Mouse (Mus musculus) adrenal gland (tissue): ENCODE results near the gene Lims1.

Source experiments
- intact Hi-C: fragments of 180-260 bp; cut with DNase I; formaldehyde crosslinking; loops from one replicate; pipeline ENCODE4 v1.15.1; 2025

Lims1 gene

DNA sequence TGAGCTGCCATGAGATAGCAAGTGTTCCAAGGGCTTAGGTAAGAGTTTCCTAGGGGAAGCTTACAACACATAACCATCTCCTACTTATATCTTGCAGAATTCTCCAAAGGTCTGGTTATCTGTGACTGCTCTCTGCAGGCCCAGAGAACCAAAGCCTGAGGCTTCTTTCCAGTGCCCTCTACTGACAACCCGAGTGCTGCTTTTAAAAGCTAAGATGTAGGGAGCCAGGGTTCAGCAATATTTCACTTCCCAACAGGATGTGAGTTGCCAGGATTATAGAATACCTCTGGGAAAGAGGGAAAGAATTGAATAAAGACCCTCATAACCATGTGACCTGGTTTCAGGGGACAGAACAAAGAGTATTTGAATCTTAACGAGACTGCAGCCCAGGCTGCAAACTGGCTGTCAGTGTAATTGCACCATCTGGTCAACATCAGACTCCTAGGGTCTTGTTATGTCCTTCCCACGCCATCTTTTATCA, 59.4 kb downstream of the Lims1 start:
- intact Hi-C loops, result no loop called here

DNA sequence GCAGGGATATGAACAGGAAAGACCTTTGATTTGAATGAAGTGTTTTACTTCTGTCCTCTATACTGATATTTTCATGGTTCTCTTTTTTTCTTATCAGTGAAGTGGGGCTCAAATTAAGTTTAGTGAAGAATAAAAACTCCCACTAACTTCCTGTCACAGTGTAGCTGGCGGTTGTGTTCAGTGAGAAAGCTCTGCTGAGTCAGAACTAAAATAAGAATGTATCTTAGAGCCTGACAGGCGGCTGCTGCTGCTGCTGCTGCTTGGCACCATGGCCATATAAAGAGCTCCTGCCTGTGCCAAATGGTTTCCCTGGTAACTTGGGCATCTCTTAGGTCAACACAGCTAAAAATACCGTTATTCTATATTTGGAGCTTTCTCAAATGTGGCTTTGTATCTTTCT, 60.0 kb downstream of the Lims1 start:
- intact Hi-C loops, result no loop called here

DNA sequence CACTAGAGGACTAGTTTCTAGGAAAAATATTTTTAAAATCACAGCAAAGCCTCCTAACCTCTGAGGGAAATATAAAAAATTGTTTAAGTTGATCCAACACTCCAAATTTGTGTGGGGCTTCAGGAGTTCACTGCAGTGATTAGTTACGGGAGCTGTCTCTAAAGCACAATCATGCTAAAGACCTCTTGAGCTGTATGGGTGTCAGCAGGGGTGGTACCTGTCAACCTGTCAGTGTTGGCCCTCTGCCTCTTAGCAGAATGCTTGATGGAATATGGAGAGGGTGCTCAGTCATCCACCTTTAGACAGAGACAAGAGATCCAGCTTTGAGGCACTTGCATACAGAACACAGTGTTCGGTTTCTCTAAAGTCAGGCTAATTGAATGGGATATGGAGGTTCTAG, 60.5 kb downstream of the Lims1 start:
- intact Hi-C loops, result no loop called here

DNA sequence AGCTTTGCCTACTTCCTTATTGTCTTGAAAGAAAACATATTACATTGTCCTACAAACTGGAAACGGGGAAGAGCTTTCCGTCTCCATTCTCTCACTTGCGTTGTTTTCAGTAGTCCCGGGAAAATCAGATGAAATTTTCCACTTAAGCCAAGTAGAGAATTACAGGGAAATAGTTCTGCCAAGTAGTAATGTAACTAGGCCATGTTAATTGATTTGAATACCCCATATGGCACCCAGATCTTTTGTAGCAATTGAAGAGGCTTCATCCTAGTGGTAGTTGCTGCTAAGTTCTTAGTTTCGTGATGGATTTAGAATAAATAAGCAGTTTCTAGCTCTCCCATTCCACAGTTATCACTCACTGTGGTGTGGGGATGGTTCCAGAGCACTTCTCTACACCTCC, 62.4 kb downstream of the Lims1 start:
- intact Hi-C loops, result no loop called here

DNA sequence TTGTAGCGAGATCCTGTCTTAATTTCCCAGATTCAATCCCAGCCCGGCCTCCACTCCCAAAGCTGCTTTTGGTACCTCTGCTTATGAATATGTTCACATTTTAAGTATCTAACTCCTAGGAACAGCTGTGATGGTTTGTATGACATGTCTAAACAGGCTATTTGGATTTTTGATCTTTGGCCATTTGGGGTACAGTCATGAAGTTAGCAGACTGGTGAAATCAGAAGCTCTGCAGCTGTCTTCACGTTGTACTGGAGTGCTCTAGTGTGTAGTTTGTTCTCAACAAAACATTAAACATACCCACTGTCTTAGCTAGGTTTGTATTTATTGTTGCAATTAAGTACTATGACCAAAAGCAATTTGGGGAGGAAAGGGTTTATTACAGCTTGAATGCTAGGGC, 63.7 kb downstream of the Lims1 start:
- intact Hi-C loops, result no loop called here

DNA sequence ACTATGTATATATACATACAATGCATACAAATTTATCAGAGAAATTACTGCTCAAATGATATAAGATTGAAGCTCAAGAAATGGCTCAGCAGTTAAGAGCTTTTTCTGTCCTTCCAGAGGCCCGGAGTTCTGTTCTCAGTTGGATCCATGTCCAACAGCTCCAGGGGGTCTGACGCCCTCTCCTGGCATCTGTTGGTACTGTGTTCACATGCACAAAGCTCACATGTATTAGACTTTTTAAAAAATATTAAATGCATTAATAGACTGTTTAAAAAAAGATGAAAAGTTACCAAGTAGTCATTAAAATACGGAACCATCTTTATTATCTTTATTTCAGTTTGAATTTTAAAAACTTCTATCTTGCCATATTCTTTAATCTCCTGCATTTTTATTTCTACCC, 65.4 kb downstream of the Lims1 start:
- intact Hi-C loops, result no loop called here

DNA sequence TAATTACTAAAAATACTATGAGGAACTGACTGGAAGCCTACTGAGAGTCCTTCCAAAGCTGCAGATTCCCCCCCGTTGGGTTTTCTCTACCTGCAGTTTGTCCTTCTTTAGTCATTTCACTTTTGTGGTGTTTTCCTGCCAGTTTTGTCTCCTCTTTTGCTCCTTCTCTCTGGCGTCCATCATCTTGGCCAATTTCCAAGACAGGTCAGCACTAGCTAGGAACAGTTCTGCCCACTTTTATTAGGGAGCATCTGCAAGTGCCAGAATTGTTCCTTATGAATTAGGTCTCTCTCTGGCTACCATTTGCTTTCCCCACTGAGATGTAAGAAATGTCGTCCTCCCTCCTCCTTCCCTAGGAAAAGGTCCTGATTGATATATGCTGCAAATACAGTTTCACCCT, 65.9 kb downstream of the Lims1 start:
- intact Hi-C loops, result no loop called here

DNA sequence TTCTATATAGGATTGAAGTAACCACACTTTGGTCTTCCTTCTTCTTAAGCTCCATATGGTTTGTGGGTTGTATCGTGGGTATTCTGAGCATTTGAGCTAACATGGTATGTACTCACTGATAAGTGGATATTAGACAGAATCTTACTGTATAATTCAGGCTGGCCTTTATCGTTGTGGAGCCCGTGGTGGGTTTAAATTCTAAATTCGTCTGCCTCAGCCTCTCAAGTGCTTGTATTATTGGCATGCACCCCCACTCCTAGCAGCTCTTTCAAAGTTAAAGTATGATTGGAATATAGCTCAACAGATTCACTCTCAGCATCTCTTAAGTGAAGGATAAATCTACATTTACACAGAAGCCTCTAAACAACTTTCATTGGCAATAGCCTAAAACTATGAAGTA, 69.2 kb downstream of the Lims1 start:
- intact Hi-C loops, result no loop called here

DNA sequence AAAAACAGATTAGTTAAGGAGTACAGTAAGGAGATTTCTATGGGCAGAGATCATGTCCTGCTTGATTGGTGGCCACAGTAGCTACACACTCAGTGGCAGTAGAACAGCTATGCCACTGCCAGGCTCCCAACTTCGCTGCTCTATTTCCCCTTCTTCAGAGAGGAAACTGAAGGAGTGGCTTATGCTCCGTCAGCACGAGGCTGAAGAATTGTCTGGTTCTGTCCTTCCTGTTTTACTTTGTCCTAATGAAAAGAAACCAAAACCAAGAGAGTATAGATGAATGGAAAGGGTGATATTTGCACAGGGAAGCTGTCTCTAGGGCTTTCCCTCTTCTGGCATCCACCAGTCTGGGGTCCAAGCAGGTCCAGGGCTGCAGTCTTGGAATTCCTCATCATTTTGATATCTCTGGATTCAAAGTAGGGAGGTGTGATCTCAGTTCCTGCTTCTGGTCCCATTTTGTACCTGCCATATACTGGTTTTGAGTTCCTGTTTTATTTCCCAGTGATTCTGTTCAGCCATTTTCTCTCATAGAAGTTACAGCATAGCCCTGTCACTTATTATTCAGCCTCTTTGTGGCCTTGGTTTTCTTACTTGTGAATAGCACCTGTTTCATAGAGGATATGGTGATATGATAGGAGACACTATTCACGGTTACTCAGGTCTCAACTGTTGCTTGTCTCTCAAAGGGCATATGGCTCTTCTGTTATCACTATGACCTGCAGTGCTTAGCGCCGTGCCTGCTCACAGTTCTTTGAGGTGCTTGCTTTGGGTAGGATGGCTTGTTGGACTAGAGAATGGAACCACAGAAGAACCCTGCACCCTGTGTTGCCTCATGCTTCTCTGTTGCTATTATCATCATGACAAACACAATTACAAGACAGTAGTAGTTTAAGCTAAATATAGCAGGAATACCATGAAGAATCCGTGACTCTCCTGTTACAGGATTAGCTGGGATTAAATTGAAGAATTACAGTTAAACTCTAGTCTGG, 70.1 kb downstream of the Lims1 start:
- intact Hi-C loops, result no loop called here

DNA sequence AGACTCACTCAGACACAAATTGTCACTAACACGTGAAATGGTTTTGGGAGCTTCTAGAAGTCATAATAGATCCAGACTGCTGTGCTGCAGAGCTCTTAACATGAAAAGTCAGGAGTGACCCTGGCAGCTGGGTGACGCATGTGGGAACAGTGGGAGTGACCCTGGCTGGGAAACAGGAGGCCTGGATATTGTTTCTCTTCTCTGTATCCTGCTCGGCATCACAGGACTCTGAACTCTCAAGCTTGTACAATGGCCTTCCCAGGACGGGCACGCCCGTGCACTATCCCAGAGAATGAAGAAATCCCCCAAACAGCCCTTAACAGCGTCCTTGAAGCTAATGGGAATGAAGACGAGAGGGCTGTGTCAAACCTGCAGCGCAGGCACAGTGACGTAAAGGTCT, 70.9 kb downstream of the Lims1 start:
- intact Hi-C loops, result no loop called here

DNA sequence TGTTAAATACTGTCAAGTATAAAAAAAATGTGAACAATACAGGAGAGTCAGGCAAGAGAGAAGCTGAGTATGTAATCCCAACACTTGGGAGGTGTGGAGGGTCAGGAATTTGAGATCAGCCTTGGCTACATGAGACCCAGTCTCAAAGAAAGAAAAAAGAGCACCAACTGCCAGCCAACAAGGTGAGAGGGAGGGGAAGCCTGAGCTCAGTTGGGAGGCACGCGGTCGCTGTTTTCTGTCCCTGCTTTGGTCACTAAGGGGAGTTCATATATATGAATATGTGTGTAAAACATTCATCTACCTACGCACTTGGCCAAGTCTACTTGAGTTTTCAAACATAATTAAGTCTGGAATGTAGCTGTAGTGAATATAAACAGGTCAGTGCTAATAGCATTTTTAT, 72.0 kb downstream of the Lims1 start:
- intact Hi-C loops, result no loop called here

DNA sequence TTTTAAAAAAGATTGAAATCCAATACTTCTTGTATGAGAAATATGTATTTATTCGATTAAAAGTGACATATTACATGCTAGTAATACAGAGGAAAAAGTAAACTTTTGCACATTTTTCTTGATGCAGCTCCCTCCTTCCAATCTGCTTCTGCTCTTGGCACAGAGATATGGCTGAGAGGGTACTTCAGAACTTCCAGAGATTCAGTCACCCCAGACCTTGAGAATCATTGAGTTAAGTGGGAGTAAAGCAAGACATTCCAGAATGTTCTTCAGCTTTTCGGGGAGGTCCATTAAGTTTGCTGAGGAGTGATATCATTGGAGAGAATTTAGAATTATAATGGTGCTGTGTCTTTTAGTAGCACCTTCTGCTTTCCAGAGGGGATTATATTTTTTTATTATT, 72.5 kb downstream of the Lims1 start:
- intact Hi-C loops, result no loop called here

DNA sequence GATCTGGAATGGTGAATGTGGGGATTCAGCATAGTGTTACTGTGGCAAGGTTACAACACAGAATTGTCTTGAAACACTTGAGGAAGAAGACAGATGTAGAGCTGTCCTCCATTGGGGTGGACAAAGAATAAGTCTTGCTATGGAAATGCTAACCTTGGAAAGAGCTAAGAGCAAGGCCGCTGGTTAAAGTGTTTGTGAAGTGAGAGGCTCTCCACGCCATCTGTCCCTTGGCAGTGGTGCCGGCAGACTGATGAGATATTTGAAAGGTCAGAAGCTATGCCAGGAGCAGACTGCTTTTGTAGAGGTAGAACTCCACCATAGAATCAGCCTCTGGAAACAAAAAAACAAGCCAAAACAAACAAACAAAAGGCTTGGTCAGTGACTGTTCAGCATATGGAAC, 73.3 kb downstream of the Lims1 start:
- intact Hi-C loops, result no loop called here

DNA sequence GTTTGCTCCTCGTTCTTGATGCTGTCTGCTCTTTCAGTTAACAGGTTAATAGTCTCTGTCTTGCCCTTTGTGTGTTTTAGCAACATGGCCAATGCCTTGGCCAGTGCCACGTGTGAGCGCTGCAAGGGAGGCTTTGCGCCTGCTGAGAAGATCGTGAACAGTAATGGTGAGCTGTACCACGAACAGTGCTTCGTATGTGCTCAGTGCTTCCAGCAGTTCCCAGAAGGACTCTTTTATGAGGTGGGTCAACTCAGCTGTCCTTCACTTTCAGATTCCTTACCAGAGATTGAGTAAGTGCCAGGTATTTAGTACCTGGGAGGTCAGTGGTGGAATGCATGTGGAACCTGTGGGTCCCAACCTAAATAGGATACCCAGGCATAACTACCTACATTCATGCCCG, 75.7 kb downstream of the Lims1 start:
- intact Hi-C loops, result no loop called here

DNA sequence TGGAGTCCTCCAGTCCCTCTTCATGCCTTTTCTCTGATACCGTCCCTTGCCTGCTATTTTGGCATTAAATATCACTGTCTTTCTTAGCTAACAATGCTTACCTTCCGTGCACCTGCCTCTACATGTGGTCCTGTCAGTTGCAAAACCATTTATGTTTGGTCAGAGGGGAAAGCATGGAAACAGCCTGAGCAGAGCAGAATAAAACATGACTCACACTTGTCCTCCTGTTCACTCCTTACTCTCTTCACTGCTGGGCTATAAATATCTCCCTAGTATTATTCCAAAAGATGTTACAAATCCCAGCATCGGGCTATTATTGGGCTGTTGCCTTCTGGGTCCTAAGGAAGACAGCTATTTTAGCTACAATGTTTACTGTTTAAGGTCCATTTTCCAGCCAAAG, 78.6 kb downstream of the Lims1 start:
- intact Hi-C loops, result no loop called here

DNA sequence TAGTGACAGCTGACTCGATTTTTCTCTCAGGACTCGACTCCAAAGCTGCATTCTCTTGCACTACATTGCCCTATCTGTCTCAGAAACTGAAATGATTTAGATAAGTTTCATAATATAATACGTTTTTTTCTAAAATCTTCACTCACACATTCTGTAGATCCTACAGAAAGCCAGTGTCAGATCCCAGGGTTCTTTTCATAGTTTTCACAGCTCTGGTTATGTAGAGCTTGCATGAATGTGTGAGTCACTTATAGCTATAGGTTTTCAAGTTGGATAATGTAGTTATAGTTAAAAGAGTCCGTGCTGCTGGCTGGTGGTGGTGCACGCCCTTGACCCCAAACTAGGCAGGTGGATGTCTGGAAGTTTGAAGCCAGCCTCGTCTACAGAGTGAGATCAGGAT, 81.4 kb downstream of the Lims1 start:
- intact Hi-C loops, result no loop called here

DNA sequence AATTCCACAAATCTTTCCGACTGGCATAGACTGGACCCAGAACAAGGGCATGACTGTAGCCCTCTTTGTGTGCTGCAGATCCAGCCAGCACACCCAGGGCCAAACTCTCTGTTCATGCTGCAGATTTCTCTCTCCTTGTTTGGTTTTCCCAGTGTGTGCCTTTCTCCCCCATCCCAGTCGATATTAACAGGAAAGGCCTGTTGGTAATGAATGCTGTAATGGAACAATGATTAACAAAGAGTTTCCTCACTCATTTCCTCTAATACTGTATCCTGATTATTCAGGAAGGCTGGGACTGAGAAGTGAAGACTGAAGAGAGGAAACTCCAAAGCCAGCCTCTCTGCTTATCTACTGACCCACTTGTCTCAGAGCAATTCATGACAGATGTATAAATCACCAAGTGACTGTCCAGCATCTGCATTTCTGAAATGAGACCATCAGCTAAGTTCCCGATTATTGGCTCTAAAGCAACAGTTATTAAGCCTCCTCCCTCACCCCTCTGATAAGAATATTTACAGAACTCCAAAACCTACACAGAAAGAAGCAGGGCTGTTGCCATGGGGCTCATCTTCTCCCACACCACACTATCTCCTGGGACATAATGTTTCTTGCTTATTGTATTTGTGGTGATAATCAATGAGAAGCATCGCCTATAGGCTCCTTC, 82.2 kb downstream of the Lims1 start:
- intact Hi-C loops, result no loop called here

DNA sequence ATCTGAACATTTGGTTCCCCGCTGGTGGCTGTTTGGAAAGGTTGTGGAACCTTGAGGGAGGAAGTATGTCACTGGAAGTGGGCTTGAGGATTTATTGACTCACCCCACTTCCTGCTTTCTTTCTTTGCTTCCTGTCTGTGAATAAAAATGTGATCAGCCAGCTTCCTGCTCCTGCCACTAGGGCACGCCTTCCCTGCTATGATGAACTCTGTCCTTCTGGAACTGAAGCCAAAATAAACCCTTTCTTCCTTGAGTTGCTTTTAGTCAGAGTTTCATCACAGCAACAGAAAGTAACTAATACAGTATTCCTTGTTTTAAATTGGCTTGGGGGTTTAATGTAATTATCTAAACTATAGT, 82.7 kb downstream of the Lims1 start:
- intact Hi-C loops, result no loop called here

DNA sequence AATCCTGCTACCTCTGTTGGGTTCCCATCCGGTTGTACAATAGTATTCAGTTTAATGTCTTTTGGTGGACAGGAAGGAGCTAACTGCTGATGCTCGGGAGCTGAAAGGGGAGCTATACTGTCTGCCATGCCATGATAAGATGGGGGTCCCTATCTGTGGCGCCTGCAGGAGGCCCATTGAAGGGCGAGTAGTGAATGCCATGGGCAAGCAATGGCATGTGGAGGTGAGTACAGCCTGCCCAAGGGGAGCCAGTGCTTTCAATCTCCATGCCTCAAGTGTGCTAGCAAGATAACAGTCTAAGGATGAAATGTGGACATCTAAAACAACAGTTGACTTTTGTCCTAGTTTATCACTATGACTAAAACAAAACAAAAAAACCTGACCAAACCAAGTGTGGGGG, 89.1 kb downstream of the Lims1 start:
- intact Hi-C loops, result no loop called here

DNA sequence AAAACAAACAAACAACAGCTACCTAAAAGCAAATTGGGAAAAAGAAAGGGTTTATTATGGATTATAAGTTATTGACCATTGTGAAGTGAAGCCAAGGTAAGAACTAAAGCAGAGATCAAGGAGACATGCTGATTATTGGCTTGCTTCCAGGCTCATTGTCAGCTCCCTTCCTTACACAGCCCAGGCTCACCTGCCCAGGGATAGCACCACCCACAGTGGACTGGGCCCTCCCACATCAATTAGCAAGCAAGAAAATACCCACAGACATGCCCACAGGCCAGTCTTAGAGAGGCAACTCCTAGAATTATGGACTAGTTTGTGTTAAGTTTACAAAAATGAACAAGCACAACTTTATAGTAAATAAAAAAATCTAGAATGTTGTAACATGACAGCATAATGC, 89.6 kb downstream of the Lims1 start:
- intact Hi-C loops, result no loop called here

DNA sequence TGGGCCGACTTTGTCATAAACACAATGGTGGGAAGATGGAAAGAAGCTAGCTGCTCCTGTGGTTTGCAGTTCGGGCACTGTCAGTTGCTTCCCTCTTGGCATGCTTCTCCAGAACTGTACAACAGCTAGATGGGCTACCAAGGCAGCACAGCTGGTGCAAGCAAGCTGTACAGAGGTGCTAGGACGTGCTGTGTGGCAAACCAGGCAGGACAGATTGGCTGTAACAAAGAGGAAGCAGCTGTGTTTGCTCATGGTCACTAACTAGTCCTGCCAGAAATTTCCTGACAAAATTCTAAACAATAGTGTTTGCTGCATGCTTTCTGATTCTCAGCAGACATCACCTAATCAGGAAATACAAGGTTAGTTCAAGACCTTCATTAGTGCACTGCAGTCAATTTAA, 93.4 kb downstream of the Lims1 start:
- intact Hi-C loops, result no loop called here

DNA sequence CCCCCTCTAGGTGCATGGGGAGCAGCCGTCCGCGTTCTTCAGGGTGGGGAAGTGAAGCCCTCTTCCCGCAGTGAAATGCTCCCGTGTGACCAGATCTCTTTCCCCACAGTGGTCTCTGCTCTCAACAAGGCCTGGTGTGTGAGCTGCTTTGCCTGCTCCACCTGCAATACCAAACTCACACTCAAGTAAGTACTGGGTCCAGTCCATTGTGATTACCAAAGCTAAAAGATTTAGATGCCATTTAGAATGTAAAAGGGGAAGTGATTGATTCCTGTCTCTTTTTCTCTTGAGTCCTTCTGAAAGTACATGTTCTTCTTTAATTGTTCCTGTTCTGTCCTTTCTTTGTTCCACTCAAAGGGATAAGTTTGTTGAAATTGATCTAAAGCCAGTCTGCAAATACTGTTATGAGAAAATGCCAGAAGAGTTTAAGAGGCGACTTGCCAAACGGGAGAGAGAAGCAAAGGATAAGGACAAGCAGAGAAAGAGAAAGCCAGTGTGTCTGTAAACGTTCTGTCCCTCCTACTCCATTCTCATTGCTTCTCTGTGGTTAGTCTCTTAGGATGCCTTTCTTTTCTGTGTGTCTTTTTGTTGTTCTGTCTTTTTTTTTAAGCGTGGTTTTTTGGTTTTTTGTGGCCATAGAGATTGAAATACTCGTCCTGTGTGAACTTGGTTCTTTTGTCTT, 95.2 kb downstream of the Lims1 start:
- intact Hi-C loops, result no loop called here
